Mouse (Mus musculus): ENCODE results near the gene Stac2.

Stac2 gene

DNA sequence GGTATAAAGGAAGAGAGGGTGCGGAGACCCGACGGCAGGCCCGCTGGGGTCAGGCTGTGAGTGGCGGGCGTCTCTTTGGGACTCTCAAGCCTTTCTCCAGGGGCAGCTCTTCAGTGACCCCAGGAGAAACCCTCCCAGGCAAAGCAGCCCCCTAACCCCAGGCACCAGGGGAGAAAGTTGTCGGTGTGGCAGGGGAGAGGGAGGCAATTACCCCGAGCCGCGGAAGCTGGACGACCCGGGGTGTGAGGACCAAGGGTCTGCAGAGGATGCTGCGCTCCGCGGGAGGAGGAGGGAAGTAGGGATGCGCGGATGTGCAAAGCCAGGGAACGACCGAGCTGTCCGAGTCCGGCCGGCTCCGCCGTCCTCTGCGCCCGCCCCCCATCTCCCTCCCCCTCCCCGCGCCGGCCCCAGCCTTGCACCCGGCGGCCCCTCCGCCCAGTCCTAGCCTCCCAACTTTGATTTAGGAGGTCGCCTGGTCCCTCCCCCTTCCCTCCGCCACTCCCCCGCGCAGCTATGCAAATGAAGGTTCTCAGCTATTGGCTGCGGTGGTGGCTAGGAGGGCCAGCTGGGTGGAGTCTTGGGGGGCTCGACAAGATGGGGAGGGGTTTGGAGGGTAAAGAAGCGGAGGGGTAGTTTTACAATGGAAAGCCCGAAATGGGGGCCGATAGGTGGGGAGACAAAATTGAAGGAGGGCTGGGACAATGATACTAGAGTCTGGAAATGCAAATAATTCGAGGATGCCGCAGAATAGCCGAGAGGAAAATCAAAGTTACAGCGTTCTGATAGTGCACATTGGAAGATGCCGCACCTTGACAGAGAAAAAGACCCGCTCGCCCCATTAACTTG is at the start of gene Stac2:
Stac2 (minus strand) TSS at position 474 of the 846 bp plus-strand sequence.
- DNase-seq (ENCODE audit: low spot score): peak; percentile 26

DNA sequence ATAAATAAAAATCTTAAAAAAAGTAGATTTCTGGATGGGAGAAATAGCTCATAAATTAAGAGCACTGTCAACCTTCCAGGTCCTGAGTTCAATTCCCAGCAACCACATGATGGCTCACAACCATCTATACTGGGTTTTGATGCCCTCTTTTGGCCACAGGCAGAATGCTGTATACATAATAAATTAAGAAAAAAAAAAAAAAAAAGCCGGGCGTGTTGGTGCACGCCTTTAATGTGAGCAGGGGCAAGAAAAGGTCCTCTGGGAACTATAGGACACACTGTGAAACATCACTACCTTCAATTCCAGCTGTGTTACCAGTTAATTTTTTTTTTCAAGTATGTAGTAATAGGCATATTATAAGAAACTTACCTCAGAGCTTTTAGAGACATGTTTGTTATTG is 48.1 kb upstream of the Stac2 start:
- DNase-seq (ENCODE audit: low spot score): no peak

DNA sequence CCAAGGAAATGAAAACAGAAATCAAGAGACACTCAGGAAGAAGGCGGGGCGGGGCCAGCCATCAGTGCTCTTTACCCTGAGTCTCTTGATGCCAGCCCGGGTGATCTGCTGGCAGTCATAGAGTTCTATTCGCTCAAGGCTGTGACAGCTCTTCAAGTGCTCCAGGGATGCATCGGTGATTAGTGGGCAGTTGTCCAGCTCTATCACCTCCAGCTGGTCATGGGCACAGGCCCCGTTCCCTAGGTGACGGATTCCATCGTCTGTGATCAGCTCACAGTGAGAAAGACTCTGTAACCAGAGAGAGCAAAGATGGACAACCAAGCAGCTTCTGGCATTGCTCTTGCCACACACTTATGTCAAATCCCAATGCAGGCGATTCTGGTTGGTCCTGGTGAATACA is 37.3 kb upstream of the Stac2 start:
- DNase-seq (ENCODE audit: low spot score): no peak

DNA sequence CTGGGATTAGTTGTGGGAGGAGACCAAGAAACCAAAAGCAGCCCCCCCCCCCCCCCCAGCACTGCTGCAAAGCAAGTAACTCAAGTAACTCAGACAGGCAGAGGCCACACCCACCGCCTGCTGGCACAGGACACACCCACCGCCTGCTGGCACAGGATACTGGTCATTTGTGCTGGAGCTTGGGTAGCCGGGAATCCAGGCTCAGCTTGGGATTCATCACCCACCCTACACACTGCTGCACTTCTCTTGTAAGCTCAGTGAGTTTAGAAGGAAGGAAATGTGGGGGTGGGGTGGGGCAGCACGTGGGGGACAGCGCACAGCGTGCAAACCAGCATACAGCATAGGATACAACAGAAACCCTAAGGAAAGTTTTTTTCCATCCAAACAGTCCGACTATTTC is 35.0 kb upstream of the Stac2 start:
- DNase-seq (ENCODE audit: low spot score): no peak

DNA sequence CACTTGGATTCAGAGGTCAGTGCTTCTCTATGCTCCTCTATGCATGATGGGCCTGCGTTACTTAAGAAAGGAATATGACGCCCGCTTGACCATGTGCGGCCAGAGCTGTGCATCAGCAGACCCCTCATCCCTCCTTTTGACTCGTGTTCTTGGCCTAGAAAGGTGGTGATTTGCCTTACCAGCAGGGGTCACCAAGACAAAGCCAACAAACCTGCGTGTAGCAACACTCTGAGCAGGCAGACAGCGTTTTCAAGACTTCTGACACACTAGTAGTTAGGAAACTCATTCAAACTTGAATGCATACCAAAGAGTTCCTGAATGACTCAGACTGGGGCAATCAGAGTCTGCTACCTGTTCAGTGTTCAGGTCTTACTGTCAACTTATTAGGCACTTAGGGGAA is 33.3 kb upstream of the Stac2 start:
- no peak for DNase-seq (ENCODE audit: low spot score)

DNA sequence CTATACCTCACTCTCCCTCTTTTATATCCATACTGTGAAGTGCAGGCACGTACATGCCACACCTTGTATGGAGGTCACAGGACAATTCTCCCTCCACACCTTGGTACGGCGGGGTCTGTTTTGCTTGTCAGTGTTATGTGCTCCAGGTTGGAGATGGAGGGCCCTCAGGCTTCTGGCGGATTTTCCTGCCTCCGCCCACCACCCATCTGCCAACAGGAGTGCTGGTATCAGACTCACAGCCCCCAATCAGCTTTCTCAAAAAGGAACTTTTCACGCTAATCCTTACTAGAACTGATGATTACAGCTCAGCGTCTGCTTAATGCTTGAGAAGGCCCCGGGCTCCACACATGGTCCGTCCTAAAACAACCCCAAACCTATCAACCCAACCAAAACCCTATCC is 32.9 kb upstream of the Stac2 start:
- DNase-seq (ENCODE audit: low spot score): no peak

DNA sequence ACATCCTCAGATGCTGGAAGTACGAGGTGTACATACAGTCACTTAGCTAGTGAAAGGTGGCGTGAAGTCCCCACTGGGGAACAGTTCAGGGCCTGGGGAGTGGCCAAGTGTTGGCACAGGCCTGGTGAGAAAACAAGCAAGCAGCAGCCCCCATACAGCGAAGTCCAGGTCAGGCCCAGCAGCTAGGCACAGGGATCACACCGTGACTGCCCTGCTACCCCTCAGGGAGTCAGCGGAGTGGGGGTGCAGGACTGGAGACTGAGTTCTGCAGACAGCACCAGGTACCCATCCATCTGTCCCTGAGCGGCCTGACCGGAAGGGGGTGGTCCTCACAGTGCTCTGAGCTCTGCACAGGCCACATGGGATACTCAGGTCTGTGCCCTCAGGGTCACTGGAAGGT is 29.5 kb upstream of the Stac2 start:
- no peak for DNase-seq (ENCODE audit: low spot score)

DNA sequence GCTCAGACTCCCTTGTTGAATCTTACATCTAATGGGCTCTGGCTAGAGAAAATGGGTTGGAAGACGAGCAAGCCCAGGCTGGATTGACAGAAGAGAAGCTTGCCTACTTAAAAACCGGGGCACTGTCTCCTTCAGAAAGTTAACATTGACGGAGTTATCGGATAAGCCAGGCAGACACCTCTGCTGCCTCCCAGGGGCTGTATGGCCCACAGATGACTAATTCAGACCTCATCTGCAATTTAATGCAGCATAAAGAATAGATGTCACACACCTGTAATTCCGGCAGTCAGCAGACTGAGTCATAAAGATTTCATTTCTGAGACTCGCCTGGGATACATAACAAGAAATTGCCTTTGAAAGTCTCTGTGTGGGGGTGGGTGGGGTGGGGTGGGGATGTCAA is 27.2 kb upstream of the Stac2 start:
- no peak for DNase-seq (ENCODE audit: low spot score)

DNA sequence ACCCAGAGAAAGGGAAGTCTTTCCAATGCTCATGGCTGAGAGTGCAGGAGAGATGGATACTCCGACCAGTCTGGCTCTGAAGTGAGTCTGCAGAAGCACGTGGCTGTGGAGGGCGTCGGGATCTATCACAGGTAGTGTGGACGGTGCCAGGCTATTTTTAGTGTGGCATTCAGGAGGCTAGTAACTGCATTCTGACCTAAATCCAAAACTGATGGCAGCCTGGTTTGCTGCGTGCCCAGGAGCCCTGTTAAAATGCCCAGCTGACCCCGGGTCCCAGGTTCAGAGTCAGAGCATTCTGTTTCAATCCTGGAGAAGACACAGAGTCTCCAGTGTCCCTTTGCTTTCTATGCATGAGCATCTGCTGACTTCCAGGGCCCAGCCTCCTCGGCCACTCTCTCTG is 23.8 kb upstream of the Stac2 start:
- no peak for DNase-seq (ENCODE audit: low spot score)

DNA sequence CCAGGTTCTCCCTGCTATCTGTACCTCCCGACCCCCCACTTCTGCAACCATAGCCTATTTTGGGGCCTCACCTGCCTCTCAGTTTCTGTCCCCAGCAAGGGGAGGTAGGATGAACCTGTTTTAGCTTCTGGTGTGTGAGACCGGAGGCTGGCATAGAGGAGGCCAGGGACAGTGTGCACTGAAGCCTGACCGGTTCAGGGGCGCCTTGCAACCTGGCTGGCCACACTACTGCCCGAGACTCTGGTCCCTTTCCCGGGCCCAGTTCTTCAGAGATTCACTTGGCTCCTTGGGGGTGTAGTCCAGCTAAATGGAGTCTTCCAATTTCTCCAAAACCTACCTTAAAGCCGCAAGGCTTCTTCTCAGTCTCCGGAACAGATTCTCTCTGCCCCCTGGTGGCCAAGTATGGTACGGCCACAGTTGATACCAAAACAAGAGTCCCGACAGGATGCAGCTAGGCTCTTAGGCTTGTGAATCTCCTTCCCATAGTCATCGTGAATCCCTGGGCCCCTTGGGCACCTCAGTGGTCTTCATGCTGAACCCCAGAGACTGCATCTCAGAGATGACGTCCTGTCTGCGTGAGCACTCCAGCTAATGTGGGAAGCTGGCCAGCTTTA is 22.0 kb upstream of the Stac2 start:
- peak; percentile 84 for DNase-seq (ENCODE audit: low spot score)

DNA sequence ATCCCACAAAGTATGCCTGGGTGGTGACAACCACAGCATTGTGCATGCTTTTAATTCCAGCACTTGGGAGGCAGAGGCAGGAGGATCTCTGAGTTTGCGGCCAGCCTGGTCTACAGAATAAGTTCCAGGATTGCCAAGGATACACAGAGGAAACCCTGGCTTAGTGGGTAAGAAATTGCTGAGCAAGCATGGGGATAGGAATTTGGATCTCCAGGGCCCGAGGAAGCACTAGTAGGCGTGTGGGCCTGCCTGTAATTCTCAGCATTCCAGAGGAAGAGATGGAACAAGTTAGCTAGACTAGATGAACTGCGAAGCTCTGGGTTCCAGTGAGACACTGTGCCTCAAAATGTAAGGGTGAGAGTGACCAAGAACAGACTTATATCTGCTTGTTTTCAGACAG is 20.2 kb upstream of the Stac2 start:
- DNase-seq (ENCODE audit: low spot score): no peak

DNA sequence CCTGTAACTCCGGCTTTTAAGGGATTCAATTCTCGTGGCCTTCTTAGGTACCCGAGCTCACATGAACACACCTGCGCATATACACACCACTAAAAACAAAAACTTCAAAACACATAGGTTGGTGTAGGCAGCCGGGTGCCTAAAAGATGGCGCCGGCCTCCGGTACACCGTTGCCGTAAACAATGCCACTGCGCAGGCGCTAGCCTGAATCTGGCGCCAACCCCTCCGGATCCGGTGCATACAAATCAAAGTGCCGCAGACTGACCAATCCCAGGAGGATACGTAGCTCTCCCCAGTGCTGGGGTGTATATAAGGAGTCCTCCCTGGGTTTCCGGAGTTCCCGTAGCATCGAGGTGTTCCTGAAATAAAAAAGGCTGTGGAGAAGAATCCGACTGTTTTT is 14.0 kb upstream of the Stac2 start:
- no peak for DNase-seq (ENCODE audit: low spot score)

DNA sequence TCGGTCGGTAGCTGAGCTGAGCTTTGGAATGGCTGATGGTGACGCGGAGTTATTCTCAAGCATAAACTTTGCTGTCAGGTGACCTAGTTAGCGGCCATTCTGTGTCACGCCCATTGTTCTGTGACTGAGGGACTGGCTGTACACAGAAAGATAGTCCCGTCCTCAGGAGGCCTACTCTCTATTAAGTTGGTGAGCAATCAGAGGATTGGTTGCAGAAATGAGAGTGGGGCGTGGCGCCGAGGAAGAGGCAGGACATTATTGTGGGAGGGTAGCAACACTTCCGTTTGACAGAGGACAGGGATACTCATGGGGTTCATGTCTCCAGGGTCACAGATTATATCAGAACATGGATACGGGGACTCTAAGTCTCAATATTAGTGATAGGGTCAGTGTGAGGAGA is 12.9 kb upstream of the Stac2 start:
- no peak for DNase-seq (ENCODE audit: low spot score)

DNA sequence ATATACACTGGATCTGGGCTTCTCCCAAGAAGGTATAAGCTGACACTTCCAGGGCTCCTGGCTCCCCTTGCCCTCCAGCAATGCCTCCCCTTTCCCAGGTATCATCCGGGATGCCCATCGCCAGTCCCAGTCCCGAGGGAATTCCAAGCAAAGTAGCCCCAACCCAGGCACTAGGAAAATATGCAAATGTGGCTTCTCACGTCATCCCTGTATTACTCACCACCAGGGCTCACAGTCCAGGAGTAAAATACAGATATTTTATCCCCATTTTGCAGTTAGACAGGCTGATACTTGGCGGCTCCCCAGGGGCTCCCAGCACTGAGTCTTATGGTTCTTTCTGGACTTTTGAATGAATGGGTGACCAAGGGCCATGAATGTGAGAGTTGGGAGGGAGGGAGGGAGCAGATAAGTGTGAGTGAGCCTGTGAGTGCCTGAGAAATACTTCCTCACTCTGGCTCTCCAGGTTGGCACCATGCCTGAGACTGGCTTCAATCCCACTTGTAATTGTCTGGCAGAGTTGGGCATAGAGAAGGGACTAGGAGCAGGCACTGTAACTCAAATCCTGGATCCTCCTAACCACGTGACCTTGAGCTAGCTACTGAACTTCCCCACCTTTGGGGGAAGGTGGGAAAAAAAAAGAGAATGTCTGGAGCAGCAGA is 8.8 kb upstream of the Stac2 start:
- DNase-seq (ENCODE audit: low spot score): no peak

DNA sequence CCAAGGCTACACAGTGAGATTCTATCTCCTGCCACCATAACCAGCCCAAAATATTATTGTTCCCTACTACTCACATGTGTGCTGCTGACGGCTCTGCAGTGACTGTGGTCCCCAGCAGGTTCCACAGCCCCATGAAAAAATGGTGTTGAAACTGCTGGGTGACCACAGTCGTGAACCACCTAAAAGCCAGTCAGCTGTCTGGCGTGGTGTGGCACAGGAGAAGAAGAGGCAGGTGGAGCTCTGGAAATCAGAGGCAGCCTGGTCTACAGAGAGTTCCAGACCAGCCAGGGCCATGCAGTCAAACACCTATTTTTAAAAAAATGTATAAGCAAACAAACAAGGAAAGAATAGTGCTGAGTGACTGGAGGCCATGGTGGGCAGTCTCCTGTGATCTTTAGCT is 8.2 kb upstream of the Stac2 start:
- DNase-seq (ENCODE audit: low spot score): no peak

DNA sequence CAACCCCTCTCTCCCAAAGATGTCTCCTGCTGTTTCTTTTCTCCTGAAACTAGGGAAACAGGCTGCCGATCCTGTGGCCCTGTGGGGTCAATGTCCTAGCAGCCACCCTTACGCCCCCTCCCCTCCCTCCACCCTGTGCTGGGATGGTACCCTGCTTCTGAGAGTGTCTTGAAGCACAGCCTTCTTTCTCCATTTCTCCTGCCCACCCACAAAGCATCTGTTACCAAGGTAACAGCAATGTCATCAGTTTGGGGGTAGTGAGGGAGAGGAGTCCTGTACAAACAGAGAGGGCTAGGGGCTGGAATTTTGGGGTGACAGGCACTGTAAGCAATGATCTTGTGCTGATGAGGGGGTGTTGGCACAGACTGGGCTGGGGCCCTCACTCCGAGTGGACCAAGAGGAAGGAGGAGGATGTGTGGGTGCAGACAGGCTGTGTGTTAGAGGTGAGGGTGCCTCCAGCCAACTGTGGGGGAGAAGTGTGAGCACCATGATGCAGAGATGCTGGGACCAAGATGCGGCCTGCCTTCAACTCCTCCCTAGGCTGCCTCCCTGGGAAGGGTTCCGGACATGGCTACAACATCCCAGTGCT is 6.9 kb upstream of the Stac2 start:
- no peak for DNase-seq (ENCODE audit: low spot score)

DNA sequence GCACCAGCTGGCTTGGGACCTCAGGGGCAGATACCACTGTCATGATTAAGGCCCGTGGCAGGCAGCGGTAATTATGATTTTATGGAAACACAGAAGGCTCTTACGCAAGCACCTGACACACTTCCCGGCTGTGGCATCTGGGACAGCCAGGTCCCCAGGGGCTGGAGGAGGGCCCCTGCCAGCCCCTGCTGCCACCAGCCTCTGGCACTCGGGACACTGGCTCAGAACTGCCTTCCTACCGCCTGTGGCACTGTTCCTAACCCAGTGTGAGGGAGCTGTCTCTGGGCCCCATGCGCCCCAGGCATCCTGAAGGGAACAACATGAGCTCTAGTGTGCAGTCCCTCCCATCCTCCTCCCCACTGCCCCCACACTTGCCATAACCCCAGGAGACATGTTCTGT is 6.4 kb upstream of the Stac2 start:
- DNase-seq (ENCODE audit: low spot score): no peak

DNA sequence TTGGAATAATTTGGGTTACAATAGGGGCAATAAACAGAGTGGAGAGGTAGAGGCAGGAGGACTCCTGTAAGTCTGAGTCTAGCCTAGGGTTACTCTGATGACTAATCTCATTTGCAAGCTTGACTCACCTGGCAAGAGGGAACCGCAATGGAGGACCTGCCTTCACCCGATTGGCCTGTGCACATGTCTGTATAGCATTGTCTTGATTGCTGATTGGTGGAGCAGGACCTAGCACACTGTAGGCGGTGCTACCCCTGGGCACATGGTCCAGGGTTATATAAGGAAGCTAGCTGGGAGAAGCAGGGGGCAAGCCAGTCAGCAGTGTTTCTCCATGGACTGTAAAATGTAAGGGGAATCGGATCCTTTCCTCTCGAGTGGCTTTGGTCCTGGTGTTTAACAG is 4.7 kb upstream of the Stac2 start:
- no peak for DNase-seq (ENCODE audit: low spot score)

DNA sequence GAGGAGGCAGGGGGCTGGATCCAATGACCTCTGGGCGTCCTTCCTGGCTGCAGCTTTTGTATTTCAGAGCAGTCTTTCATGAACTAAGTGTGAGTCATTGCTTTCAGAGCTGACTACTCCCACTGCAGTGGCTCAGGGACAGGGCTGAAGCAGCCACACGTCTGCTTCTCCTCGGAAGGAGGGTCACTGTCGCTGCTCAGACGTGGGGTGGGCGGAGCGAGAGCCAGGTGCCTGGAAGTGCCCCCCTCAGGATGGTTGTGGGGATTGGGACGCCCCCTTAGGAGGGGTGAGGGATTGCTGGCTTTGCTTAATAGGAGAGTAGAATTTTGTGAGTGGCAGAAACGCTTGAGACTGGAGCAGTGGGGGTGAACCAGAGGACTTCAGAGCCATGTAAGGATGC is 4.2 kb upstream of the Stac2 start:
- no peak for DNase-seq (ENCODE audit: low spot score)

DNA sequence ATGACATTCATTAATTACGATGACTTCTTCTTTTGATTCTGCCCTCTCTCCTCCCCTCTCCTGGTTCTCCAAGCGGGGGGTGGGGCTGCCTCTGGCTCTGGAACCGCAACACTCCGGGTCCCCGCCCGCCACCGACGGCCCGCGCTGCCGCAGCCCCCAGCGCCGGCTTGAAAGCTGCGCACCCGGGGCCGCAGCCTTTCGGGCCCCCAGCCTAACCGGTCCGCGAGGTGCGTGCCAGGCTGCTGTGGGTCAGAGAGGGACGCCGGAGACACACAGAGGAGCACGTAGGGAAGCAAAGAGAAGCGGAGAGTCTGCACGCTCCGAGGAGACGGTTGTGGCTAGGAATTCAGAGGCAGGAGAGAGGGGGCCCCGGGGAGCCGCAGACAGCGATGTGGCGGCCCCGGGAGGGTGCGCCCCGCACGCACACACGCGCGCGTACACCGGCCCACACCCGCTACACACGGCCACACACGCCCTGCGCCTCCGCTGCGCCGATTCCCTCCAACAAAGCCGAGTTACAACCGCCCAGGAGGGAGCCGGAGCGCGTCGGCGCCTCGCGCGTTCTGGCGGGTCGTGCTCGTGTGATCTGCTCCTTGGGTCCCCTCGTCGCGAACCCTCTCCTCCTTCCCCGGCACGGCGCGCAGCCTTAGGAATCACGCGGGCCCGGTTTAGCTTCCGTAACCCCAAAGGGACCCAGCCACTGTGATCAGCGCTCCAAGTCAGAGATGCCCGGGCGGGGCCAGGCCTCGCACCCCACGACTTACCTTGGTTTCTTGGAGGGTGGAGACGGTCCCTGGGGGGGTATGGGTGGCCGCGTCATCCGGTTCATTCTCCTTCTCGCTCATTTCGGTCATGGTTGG is 903 bp downstream of the Stac2 start:
- DNase-seq (ENCODE audit: low spot score): peak; percentile 58

DNA sequence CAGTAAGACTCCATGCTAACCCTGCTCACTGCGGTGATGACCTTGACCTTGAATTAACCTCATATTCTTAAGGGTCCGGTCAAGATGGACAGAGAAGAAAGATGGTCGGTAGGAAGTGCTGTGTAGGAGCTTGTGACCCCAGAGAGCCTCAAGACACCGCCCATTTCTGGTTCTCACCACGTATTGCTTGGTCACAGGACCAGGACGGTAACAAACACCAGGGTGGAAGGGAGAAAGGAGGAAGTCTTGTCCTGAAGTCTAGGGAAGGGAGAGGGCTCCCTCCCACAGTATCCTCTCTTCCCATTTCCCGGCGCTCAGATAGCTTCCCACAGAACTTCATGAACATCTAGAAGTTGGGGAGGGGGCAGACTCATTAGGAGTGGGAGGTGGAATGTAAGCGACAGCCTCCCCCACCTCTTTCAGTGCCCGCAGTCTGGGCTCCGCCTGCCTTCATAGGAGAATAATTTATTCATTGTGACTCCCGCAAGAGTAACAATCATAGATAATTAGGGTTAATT is 1.6 kb downstream of the Stac2 start:
- no peak for DNase-seq (ENCODE audit: low spot score)

DNA sequence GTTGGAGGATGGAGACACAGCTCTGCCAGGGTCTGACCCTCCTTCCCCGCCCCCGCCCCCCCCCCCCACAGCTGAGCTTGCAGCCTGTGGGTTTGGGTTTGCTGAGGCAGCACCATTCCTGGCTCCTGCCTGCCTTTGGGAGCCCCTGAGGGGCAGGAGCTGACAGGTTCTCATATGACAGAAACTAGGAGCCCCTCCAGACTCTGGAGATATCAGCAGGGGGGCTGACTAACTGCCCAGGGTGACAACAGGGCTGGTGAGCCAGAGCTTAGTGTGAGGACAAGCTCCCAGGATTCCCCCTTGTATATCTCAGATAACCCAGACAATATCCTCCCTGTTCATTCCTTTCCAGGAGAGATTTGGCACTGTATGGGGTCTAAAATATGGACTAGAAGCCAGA is 2.3 kb downstream of the Stac2 start:
- no peak for DNase-seq (ENCODE audit: low spot score)

Data from T-cell, adult 2 months (primary cell).